Mouse (Mus musculus) liver, embryonic 14.5 days (tissue): Measurements from ENCODE around the gene Gm867.

Experiments
- CTCF ChIP-seq: IDR thresholded peaks from 2 replicates; pipeline ENCODE4 v1.5.1; 2016; ENCODE audit warnings: antibody characterized with exemption, low read depth, control low read depth
- EP300 ChIP-seq: IDR thresholded peaks from 2 replicates; pipeline ENCODE4 v1.6.1; 2016; ENCODE audit warnings: antibody characterized with exemption, low read depth

GRCm38 (mm10) chr10:75935680-75936541 lies 4.6 kb downstream of the Gm867 start, which contains the start of gene Mmp11:
- no peak for TF ChIP-seq CTCF
- no peak for TF ChIP-seq EP300
